Mouse (Mus musculus) neural tube, embryonic 11.5 days (tissue): ENCODE measurements around the gene Creb3l2. TPM values are rescaled to one million over a fixed set of nuclear protein-coding genes. Genes with fewer than 3 reads are reported as not detected.

Experiments
- ATAC-seq: fragments of 200-750 bp; cut with Nextera tagmentation; 2 replicates; pipeline ENCODE4 v1.8.0; 2017; ENCODE audit warnings: moderate number of reproducible peaks, mild to moderate bottlenecking, moderate TSS enrichment, moderate library complexity; ENCODE audit not compliant: insufficient read depth, low FRiP score, low TSS enrichment
- DNase-seq: peaks from one replicate; pipeline ENCODE4 v3.0.0-alpha.2; 2015; ENCODE audit warnings: low spot score
- H3K27ac ChIP-seq: fragments of 300-500 bp; sonication (generic); 2 replicates; pipeline ENCODE4 v1.5.1; 2014; ENCODE audit warnings: low read depth, mild to moderate bottlenecking, low read length
- H3K27me3 ChIP-seq: fragments of 300-500 bp; sonication (generic); 2 replicates; pipeline ENCODE4 v1.6.1; 2014; ENCODE audit warnings: mild to moderate bottlenecking, low read length, mixed read lengths; ENCODE audit not compliant: control insufficient read depth, insufficient read depth
- H3K36me3 ChIP-seq: fragments of 300-500 bp; sonication (generic); 2 replicates; pipeline ENCODE4 v1.6.1; 2014; ENCODE audit warnings: mild to moderate bottlenecking, low read length, moderate library complexity, mixed read lengths; ENCODE audit not compliant: control insufficient read depth, insufficient read depth
- H3K4me1 ChIP-seq: fragments of 300-500 bp; sonication (generic); 2 replicates; pipeline ENCODE4 v1.6.1; 2014; ENCODE audit warnings: low read length, mixed read lengths; ENCODE audit not compliant: control insufficient read depth, insufficient read depth
- H3K4me2 ChIP-seq: fragments of 300-500 bp; sonication (generic); 2 replicates; pipeline ENCODE4 v1.6.1; 2014; ENCODE audit warnings: low read depth, mild to moderate bottlenecking, moderate library complexity
- H3K4me3 ChIP-seq: fragments of 300-500 bp; sonication (generic); 2 replicates; pipeline ENCODE4 v1.5.1; 2014; ENCODE audit warnings: low read depth, low read length
- H3K9ac ChIP-seq: fragments of 300-500 bp; sonication (generic); 2 replicates; pipeline ENCODE4 v1.6.1; 2014; ENCODE audit warnings: mild to moderate bottlenecking, low read length
- H3K9me3 ChIP-seq: fragments of 300-500 bp; sonication (generic); 2 replicates; pipeline ENCODE4 v1.6.1; 2016; ENCODE audit warnings: low read length; ENCODE audit not compliant: control insufficient read depth
- WGBS: fragments of 180-500 bp; shearing (Covaris S2); extraction: QIAGEN DNeasy Blood & Tissue Kit; methylation state at CpG from one replicate; pipeline ENCODE4 v1.1.7; 2014; 5-methylcytosine and 5-hydroxymethylcytosine counted together
- polyA plus RNA-seq: library from polyadenylated mRNA; unstranded; fragments of >200 nt; fragmentation: Nextera tagmentation; extraction: Ambion mirVana; gene quantifications from 2 replicates; pipeline ENCODE4 v1.2.1, GENCODE M21; 2014

The Creb3l2 gene
- polyA plus RNA-seq, 1 experiment from 2014 or later, result 14.5 TPM

DNA sequence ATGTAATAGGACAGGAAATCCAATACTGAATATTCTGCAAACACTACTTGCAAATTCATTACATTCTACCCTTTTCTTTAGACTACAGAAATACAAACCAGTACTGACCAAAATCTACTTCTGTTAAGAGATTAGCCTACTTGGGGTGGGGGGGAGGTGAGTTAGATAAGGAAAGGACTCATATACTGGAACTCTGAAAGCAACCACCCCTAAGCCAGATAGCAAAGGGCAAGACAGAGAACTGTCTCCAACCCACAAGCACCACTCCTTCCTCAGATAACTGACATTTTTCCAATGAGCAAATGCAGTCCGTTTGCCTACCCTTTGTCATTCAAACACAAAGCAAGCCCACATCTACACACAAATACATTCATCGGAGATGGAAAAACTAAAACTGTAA lies 32.1 kb downstream of the Creb3l2 start:
- WGBS, result 92% methylated on average over 2 of the region's 2 CpGs
- no peak for DNase-seq

DNA sequence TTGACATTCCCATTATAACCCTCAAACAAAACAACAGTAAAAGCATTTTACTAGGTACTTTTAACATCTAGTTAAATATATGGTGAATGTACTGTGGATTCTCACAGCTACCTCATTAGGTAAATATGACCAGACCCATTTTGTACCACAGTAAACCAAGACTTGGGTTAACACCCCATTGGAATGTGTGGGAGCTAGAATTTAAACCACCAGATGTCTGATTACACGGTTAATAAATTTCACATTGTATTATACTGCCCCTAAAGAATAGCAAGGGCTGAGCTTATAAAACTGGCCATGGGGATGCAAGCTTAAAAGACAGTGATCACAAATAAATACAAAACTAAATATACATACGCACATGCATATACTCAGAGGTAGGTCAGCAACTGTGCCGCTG lies 34.1 kb downstream of the Creb3l2 start:
- no peak overlapping the region for H3K4me3 ChIP-seq
- DNase-seq (no peak), ATAC-seq (no peak)
- 87% methylated on average over 3 of the region's 3 CpGs for WGBS
- H3K36me3 ChIP-seq, result no peaks in the 10 kb centered on the region
- H3K4me1 ChIP-seq, result 0 out of 2 replicates have a peak, but pooled peaks cover 5% of the 10 kb centered on the region
- no peaks in the 10 kb centered on the region for H3K9me3 ChIP-seq
- no peaks in the 10 kb centered on the region for H3K27me3 ChIP-seq
- no peak overlapping the region for H3K27ac ChIP-seq
- H3K4me2 ChIP-seq, result no peak overlapping the region
- H3K9ac ChIP-seq, result no peak overlapping the region

More for the DNA sequence above, 32.1 kb downstream of the Creb3l2 start:
- H3K4me2 ChIP-seq, result no peak overlapping the region
- H3K27ac ChIP-seq, result no peak overlapping the region
- H3K4me1 ChIP-seq, result no peaks in the 10 kb centered on the region
- H3K4me3 ChIP-seq, result no peak overlapping the region
- no peak for ATAC-seq
- no peaks in the 10 kb centered on the region for H3K27me3 ChIP-seq
- no peak overlapping the region for H3K9ac ChIP-seq
- no peaks in the 10 kb centered on the region for H3K9me3 ChIP-seq
- H3K36me3 ChIP-seq, result no peaks in the 10 kb centered on the region

DNA sequence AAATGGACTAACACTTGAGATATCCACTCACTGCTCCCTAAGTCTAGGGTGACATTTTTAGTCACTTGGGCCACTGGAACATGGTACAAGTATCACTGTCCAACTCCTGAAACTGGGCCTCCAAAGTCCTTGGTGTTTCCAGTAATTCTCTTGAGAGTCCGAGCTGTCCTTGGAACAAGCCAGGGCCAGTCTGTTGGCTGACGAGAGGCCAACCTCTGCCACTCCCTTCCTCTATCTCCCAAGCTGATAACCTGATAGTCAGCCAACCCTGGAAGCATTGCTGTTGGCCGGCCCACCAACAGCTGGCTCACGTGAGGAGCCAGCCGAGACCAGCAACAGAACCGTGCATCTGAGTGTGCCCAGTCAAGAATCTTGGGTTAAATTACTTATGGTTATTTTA lies 35.0 kb downstream of the Creb3l2 start:
- Histone ChIP-seq H3K9ac (no peak overlapping the region), H3K27ac (no peak overlapping the region), H3K4me2 (no peak overlapping the region), H3K4me1 (0 out of 2 replicates have a peak, but pooled peaks cover 7% of the 10 kb centered on the region), H3K4me3 (no peak overlapping the region), H3K36me3 (no peaks in the 10 kb centered on the region), H3K9me3 (no peaks in the 10 kb centered on the region), H3K27me3 (no peaks in the 10 kb centered on the region)
- WGBS, result 94% methylated on average over 6 of the region's 6 CpGs
- ATAC-seq (no peak), DNase-seq (no peak)

DNA sequence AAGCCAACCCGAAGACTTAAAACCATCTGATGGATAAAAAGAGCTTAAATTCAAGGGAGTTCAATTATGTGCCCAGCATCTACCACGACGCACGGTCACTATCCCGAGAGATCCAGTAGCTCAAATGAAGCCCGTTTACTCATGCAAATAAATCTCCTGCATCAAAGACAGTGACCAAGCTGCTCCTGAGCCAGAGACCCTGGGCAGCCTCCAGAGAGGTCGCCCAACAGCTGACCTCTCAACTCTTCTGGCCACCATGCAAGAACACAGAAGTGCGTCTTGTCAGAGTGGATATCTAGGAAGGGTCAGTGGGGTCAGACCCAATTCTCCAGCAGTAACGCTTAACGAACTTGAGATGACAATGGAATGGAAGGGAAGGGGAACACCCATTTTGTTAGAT lies 35.9 kb downstream of the Creb3l2 start:
- H3K4me1 ChIP-seq, result 0 out of 2 replicates have a peak, but pooled peaks cover 10% of the 10 kb centered on the region
- H3K27me3 ChIP-seq, result no peaks in the 10 kb centered on the region
- ATAC-seq (no peak), DNase-seq (no peak)
- H3K9ac ChIP-seq, result no peak overlapping the region
- WGBS, result 49% methylated on average over 10 of the region's 10 CpGs
- H3K36me3 ChIP-seq, result no peaks in the 10 kb centered on the region
- no peak overlapping the region for H3K4me2 ChIP-seq
- H3K4me3 ChIP-seq, result no peak overlapping the region
- no peak overlapping the region for H3K27ac ChIP-seq
- no peaks in the 10 kb centered on the region for H3K9me3 ChIP-seq

DNA sequence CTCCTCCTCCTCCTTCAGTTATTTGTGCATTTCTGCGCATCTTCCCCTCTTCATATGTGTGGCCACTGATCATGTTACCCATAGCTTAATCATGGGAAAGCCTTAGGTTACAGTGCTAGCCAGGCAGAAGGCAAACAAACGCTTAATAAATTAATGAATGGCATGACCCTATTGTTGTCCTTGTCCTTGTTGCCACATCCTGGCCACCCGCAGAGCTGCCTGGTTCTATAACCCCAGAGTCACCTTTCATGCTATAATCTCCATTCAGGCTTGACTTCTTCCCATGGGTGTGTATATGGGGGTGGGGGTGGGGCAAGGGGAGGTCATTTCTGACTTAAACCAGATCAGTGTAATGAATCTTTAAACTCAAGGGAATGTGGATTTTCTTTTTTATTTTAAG lies 37.6 kb downstream of the Creb3l2 start:
- no peak for DNase-seq
- Histone ChIP-seq H3K4me2 (no peak overlapping the region), H3K9me3 (no peaks in the 10 kb centered on the region), H3K9ac (no peak overlapping the region), H3K4me1 (0 out of 2 replicates have a peak, but pooled peaks cover 13% of the 10 kb centered on the region), H3K4me3 (no peak overlapping the region), H3K27ac (no peak overlapping the region), H3K36me3 (no peaks in the 10 kb centered on the region), H3K27me3 (no peaks in the 10 kb centered on the region)
- 28% methylated on average over 3 of the region's 3 CpGs for WGBS
- no peak for ATAC-seq

DNA sequence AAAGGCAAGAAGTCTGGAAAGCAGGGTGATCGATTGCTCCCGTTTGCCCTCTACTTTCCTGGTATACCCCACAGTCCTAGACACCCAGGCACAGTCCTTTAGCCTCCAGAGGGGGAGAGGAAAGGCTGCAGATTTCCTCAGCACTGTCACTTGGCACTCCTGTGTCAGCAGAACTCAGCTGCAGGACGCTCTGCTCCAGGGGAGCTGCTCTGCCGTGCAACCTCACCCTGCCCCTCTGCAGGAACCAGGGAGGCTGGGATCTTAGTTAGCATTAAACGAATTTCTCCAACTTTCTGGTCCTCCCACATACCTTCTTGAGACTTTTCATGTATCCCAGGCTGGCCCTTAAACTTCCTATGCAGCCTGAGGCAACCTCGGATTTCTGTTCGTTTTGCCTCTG lies 40.0 kb downstream of the Creb3l2 start:
- Histone ChIP-seq H3K27ac (no peak overlapping the region), H3K9ac (no peak overlapping the region), H3K9me3 (no peaks in the 10 kb centered on the region), H3K27me3 (no peaks in the 10 kb centered on the region), H3K4me1 (0 out of 2 replicates have a peak, but pooled peaks cover 13% of the 10 kb centered on the region), H3K4me2 (no peak overlapping the region), H3K4me3 (no peak overlapping the region), H3K36me3 (no peaks in the 10 kb centered on the region)
- 56% methylated on average over 7 of the region's 7 CpGs for WGBS
- no peak for ATAC-seq
- DNase-seq, result no peak

DNA sequence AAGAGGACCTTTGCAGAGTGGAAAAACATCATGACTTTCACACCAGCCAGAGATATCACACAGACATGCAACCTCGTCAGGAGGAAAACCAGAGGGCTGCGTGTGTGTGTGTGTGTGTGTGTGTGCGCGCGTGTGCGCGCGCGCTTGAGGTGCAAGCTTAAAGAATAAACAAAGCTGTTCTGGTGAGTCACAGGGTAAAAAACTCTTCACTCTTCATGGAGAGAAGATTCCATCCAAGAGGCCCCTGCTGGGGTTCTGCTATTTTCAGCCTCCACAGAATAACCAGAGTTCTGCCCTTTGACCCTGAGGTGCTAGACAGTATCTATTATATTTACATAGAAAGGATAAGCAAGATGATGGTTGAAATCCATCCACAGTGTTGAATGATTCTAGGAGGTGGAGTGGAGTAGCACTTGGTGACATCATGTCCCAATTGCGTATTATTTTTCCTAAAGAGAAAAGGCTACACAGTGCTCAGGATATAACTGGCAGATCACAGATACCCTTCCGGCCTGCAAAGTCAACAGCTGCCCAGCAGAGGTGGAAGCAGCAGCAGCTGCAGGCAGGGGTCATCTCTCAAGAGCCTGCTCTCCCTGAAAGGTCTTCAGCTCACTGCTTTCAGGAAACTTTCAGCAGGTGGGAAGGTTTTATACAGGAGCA lies 41.0 kb downstream of the Creb3l2 start:
- 73% methylated on average over 11 of the region's 11 CpGs for WGBS
- H3K36me3 ChIP-seq, result no peaks in the 10 kb centered on the region
- H3K27ac ChIP-seq, result no peak overlapping the region
- H3K4me2 ChIP-seq, result no peak overlapping the region
- H3K9me3 ChIP-seq, result no peaks in the 10 kb centered on the region
- H3K9ac ChIP-seq, result no peak overlapping the region
- H3K27me3 ChIP-seq, result no peaks in the 10 kb centered on the region
- ATAC-seq (no peak), DNase-seq (no peak)
- 0 out of 2 replicates have a peak, but pooled peaks cover 13% of the 10 kb centered on the region for H3K4me1 ChIP-seq
- H3K4me3 ChIP-seq, result no peak overlapping the region

DNA sequence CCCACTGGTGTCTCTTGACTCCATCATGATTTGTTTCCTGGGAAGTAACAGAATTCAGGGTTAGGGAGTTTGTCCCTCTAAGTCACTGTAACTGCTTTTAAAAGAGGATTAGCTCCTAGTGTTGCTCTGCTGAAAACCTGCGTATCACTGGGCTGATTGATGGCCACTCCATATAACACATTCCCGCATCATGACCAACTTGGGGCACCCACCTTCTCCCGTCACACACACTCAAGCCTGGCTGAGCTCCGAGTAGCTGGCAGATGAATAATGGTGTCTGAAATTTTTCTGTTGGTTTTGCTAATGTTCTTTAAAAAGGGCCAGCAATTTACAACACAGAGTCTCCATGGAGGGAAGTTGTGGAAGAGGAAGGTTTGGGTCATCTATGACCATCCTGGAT lies 41.8 kb downstream of the Creb3l2 start:
- H3K27ac ChIP-seq, result no peak overlapping the region
- 0 out of 2 replicates have a peak, but pooled peaks cover 13% of the 10 kb centered on the region for H3K4me1 ChIP-seq
- no peak for ATAC-seq
- no peaks in the 10 kb centered on the region for H3K27me3 ChIP-seq
- H3K9me3 ChIP-seq, result no peaks in the 10 kb centered on the region
- no peak overlapping the region for H3K4me3 ChIP-seq
- DNase-seq, result no peak
- WGBS, result 79% methylated on average over 4 of the region's 4 CpGs
- H3K9ac ChIP-seq, result no peak overlapping the region
- no peaks in the 10 kb centered on the region for H3K36me3 ChIP-seq
- no peak overlapping the region for H3K4me2 ChIP-seq

DNA sequence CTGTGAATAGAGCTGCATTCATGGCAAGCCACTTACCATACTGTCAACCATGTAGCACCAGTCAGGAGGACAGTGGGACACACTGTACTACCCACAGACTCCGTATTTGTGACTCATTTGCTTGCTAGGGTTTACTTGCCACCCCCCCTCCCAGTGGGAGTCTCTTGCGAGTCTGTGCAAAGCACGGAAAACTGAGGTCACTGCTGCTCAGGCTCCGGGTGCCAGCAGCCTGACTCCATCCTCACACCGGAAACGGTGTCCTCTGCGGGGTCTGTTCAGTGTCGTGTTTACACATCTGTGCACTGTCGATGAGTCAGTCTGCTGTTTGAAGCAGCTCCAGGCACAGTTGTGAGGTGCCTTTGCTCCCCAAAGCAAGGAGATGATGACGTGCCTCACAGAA lies 43.0 kb downstream of the Creb3l2 start:
- Histone ChIP-seq H3K4me3 (no peak overlapping the region), H3K27ac (no peak overlapping the region), H3K4me1 (0 out of 2 replicates have a peak, but pooled peaks cover 13% of the 10 kb centered on the region), H3K9ac (no peak overlapping the region), H3K36me3 (no peaks in the 10 kb centered on the region), H3K9me3 (no peaks in the 10 kb centered on the region), H3K4me2 (no peak overlapping the region), H3K27me3 (no peaks in the 10 kb centered on the region)
- no peak for ATAC-seq
- WGBS, result 54% methylated on average over 10 of the region's 10 CpGs
- no peak for DNase-seq
